Mouse (Mus musculus) thymus, postnatal 0 days (tissue): Measurements from ENCODE around the gene Cdyl. TPM values are rescaled to one million over a fixed set of nuclear protein-coding genes. Genes with fewer than 3 reads are reported as not detected.
"Not testable (repeated sequence)": the region's sequence is repeated elsewhere in the genome, so short reads cannot be mapped to it uniquely, and the experiment has no call there.

ENCODE experiments used
- DNase-seq: peaks from one replicate; pipeline ENCODE4 v3.0.0-alpha.2; 2015; ENCODE audit warnings: low spot score
- polyA plus RNA-seq: library from polyadenylated mRNA; unstranded; fragments of >200 nt; fragmentation: Nextera tagmentation; extraction: Ambion mirVana; gene quantifications from 2 replicates; pipeline ENCODE4 v1.2.1, GENCODE M21; 2015

Cdyl gene
- polyA plus RNA-seq, 1 experiment from 2014 or later: 9.9 TPM

DNA sequence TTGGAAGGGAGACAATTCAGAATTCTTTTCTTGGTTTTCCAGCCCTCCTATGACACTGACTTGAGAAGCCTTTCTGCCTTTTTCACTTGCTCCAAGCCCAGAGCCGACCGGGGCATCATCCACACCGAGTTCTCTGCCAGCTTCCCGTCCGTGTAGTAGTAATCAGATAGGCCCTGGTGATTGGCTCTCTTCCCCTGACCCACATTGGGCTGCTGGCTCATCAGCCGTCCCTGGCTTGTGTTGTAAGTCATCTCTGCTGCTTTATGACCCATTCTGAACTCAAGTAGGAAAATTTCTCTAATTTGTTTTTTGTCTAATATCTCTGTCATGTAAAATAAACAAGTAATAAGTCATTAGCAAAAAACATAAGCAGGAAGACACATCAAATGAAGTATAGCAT lies 173.0 kb downstream of the Cdyl start:
- no peak for DNase-seq

DNA sequence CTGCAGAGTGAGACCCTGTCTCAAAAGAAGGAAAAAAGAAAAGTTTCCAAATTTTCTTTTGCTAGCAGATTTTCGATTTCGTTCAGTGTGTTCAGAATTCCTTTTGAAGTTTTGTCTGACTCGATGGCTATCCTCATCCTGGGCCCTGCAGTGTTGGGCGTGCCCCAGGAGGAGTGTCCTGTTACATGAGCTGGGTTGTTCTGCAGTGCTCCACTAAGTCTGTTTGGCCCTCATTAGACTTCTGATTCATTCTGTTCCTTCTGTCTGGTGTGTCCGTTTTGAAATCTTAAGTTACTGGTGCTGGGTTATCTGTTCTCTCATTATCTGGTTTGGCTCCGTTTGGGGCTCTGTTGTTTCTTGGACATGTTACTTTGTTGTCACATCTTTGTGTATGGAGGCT lies 174.3 kb downstream of the Cdyl start:
- no peak for DNase-seq

DNA sequence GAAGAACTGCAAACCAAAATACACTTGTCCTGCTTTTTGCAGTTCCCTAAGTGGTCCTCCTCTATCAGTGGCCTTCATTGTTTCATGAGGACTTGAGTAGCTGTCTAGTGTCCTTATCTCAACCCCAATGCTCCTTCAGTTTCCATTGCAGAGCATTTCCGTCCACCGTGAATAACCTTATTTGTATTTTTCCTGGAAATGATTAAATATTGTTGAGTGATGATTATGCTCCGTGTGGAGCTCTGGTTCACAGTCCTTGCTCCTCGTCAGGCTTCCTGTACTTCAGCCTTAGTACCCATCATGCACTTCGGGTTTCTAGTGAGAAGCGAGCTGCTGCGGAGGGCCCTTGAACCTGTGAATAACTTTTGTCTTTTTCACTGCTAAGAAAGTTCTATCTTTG lies 176.0 kb downstream of the Cdyl start:
- no peak for DNase-seq

DNA sequence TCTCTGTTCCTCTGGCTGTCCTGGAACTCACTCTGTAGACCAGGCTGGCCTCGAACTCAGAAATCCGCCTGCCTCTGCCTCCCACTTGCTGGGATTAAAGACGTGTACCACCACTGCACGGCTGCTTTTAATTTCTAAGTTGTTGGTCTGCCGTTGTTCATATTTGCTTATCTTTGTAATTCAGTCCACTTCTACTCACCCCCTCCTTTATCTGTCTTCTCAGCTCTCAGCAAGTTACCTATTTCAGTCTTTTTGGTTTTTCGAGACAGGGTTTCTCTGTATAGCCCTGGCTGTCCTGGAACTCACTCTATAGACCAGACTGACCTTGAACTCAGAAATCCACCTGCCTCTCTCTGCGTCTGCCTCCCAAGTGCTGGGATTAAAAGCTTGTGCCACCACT lies 176.9 kb downstream of the Cdyl start:
- DNase-seq: not testable (repeated sequence)

DNA sequence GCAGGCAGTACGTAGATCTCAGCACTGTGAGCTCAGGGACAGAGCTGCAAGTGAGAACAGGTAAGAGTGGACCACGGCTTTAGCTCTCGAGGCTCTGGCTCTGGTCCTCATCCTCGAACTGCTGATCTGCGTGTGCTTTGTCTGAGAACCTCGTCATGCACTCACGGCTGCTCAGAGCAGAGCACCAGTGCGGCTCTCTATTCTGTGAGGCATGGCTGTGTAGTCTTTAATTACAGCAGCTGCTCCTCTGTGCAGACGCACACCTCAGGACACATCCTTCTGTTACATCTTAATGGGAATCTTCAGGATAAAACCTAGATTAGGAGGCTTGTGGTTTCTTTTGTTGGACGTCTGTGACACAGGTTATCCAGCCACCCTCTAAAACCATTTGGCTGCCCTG lies 180.5 kb downstream of the Cdyl start:
- DNase-seq: no peak

DNA sequence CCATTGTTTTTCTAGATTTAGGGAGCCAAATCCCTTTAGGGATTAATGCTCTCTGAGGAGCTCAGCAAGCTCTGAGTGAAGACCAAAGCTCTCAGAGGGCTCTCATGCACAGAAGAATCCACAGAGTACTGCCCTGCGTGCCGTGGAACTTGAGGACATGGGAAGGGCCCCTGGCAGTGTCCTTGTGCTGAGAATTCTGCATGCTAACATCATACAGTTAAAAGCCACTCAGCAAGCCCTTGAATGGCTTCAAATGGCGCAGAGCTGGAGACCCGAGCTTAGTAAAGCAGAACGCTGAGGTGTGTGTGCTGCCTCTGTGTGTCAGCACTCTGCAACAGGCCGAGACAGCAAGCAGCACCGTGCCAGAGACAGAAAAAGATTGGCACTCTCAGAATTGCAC lies 183.8 kb downstream of the Cdyl start:
- no peak for DNase-seq

DNA sequence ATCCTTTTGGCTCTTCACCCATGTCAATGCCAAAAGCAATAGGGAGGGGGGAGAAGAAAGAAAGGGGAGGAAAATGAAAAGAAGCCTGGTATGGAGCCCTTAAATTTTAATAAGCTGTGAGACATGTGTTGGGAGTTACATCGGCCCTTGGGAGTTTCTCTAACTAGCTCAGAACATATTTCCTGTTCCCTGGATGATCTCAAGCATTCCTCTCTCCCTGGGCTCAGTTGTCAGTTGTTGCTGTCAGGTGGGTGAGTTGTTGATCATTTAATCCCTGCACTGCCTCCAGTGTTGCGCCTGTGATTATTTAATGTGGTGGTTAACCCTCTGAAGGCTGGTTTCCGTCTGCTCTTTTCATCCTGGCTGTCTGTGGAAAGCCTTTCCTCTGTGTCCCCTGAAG lies 185.7 kb downstream of the Cdyl start:
- DNase-seq: no peak

DNA sequence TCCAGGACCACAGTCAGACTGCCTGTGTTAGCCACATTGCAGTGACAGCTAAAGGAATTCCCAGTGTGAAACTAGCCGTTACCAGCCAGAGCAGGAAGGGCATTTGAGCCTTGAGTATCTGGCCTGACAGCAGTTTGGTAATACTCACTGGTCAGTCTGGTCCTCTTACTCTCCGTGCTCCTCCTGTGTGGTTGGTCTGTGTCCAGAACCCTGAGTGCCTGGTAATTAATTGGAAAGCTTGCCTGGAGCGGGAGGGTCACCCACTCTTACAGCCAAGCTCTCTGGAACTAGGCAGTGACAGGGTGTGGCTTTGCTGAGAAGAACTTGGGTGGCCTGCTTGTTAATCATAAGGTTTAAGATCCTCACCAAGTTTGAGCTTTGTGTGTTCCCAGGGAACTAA lies 189.1 kb downstream of the Cdyl start:
- no peak for DNase-seq

DNA sequence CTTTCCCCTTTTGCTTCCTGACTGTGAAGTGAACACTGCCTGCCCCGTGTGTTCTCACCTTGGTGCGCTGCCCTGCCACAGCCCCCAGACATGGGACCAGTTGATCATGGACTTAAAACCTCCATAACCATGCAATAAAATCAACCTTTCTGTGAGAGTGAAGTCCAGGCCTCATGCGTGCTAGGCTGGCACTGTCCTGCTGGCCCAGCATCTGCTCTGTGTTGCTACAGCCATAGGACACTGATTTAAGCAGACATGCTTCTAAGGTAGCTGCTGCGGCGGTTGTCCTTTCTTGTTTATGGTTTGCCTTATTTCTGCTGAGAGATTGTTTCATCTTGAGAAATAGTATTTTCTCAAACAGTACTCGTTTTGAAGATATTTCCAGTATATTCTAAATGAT lies 191.9 kb downstream of the Cdyl start:
- no peak for DNase-seq

DNA sequence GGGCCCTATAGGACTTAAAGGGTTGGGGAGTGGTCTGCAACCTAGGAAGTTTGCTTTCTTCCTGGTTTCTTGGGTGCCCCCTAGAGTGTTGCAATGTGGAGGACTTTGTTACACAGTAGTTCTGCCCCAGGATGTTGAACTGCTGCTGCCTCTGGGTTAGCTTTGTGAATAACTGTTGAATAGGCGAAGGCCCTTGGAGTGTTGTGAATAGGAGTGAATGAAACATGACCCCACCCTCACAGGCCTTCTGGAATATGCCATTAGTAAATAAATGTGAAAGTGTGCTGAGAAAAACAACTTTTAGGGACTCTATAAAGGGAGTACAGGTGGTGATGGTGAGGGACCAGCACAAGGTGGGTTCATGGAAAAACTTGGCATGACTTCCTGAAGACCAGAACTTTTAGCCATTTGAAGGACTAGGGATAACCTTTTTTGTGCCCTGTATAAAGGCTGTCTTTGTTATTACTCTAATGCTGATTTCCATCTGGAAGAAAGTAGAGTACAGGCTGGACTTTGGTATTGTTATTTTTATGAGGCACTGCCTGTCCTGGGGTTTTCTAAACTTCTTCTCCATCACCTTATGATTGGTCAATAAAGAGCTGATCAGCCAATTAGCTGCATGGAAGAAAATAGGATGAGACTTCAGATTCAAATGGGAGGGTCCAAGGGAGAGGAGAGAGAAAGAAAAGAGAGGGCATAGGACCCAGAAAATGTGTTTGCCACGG lies 193.4 kb downstream of the Cdyl start:
- no peak for DNase-seq

DNA sequence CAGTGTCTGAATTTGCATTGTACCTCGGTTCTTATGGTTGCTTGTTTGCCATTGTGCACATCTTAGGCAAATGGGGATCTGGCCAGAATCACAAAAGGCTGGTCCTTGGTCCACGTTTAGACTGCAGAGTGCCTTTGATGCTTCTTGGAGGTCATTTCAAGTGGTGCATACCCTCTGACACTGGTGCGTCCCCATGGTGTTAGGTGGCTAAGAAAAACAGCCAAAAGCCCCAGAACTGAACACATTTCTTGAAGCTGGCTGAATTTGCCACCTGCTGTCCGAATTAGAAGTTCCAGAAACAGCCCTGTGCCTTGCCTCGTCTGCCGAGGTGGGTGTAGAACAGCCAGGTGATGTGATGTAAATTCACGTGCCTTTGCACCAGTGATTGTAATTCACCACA lies 197.9 kb downstream of the Cdyl start:
- no peak for DNase-seq

DNA sequence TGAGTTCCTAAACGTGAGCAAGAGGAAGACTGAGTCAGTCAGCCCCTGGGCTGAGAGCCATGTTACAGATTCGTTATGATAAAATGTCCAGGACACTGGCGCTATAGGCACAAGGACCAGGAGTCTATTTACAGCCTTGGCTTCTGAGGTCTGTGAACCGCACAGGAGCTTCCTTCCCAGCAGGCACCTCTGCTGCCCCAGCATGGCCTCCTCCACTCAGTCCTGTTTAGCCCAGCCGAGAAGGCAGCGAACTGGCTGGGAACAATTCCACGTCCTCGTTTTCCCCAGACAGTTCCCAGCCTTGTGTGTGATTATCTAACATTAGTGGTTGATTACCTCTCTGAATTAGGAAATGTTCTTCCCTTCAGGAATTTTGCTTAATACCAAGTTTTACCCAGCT lies 201.3 kb downstream of the Cdyl start:
- DNase-seq: no peak

DNA sequence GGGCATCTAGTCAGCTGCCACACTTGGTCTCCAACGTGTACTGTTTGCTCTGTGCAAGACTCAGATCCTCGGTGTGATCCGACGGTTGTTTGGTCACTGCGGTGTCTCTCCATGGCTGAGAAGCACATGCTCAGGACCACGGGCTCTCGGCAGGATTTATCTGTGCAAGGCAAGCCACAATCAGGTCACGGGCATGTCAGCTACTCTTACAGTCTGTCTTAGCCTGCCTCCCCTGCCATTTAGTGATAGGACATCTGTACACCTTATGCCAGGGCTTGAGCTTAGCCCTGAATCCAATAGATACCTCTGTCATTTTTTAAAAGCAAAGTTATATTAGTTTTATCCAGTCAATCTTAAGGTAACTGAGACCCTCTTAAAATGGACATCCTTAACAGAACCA lies 211.0 kb downstream of the Cdyl start:
- DNase-seq: no peak

DNA sequence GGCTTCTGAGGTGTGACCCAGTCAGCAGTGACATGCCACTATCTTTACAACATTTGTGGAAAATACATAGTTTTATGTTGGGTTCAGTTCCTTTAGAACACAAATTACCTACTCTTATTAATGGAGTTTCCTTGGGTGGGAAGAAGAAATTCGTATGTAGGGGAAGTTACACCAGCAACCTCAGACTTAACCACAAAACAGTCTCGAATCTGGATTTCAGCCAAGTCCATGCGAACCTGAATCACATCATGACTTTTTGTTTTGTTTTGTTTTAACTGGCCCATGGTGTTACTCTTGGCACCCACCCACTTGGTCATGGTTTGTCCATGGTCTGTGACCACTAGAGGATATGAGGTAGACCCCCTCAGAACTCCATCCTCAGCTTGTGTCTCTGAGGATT lies 211.5 kb downstream of the Cdyl start:
- no peak for DNase-seq

DNA sequence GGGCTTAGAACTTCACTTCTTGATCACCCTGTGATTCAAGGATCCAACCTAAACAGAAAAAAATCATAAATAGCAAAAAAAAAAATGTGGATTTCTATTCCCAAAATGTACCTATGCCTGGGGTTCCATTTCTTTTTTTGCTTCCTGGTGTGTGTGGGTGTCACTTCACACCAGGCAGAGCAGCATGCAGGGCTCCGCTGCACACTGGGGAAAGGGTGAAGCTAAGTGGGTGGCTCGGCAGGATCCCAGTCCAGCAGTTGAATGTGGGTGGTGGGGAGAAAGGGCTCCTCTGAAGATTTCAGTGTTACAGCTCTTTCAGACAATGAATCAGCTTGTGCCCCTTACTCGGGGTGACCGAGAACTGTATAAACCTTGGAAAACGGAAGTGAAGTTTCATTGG lies 215.8 kb downstream of the Cdyl start:
- no peak for DNase-seq

DNA sequence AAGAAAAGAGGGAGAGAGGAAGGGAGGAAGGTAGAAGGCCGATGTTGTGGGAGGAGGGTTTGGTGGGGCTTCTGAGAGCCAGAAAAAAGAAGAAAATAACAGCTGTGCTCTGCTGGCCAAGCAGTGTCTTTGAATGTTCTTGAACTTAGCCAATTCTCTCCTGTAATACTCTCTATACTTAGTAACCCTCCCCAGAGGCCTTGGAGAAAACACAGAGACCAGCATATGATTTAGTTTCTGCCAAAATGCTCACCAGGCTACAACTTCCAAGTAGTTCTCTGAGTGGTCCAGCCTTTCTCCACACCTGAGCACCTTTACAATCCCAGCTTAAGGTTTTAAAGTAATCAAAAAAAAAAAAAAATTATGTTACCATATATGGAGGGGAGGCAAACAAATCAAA lies 218.6 kb downstream of the Cdyl start:
- no peak for DNase-seq

DNA sequence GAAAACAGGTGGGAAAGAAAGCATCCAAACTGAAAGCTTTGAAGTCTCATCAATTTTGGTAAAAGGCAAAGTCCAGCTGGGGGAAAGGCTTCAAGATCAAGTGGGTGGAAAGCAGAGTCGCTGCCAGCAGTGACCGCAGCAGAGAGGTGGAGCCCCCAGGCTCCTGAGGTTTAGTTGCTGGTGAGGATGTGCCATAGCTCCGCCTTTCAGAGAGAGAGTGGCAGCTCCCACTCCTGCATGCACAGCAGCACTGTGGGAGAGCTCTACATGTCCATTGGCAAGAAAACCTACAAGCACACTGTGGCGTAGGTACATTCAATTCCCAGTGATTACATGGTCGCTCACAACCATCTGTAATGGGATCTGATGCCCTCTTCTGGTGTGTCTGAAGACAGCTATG lies 219.4 kb downstream of the Cdyl start:
- DNase-seq: no peak

DNA sequence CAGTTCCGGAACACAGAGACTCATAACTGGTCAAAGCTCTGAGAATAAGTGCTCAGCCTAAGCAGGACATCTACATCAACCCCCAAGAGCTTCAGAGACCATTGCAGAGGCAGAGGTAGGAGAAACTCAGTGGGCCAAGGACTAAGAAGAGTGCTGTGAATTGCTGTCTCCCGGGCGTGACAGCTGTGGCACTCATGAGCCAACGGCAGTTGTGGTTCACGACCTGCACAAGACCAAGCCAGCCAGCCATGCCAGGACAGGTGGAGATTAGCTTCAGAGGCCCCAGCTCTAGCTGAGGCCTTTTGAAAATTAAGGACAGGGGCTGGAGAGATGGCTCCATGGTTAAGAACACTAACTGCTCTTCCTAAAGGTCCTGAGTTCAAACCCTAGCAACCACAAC lies 219.9 kb downstream of the Cdyl start:
- DNase-seq: no peak

DNA sequence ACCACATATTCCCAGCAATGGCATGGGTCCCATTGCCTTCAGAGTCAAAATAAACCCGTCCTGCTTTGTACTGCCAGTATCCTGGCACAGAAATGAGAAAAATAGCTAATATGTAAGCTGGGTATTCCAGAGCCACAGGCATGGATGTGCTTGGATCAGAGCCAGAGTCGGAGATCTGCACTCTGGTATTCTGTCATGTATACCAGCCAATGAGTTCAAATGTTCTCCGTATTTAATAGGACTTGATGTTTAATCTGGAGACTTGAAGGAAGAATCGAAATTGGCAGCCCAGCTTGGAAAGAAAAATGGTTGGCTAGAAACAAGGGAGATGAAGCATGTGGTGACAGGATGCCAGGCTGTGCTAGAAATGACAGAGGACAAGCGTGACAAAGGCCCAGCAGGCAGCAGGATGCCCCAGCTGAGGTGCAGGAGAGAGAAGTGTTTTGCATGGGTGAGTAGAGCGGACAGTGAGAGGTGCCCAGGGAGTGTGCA lies 221.0 kb downstream of the Cdyl start:
- DNase-seq: no peak

DNA sequence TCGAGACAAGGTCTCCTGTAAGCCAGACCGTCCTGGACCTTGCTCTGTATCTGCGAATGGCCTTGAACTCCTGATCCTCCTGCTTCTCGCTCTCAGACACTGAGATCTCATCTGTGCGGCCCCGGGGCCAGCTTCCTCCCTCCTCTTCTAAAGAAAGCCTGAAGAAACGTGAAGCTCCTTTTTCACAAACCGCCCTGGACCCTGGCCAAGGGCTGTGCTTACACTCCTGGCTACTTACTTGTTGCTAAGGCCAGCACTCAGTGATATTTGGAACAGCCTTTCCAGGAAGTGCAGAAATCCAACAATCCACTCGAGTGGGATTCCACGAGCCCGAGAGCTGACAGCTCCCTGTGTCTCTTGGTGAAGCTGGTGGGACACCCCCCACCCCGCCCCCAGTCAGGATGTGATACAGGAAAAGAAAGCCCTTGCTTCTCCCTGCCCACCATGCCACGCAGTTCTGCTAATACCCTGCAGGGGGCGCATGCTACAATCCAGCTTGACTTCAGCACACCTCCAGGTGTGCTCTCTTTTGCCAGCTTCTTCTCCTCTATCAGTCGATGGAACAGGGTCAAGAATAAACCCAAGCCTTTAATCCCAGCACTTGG lies 226.6 kb downstream of the Cdyl start:
- peak; percentile 42 for DNase-seq

DNA sequence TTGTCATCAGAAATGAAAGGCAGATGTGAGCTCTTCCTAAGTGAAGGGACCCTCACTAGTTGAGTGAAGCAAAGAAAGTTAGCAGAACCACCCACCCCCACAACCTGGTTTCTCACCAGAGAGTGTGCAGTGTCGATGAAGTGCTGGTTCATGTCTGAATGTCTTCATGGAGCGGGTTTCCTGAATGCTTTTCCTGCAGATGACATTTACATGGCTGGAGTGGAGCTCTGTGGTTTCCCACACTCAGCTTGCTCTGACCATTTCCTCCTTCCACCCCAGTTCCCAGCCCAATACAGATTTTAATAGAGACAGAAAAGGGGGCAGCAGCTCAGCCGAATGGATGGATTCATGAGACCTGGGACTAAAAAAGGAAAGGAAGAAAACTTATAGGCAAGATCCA lies 233.2 kb downstream of the Cdyl start:
- DNase-seq: no peak

DNA sequence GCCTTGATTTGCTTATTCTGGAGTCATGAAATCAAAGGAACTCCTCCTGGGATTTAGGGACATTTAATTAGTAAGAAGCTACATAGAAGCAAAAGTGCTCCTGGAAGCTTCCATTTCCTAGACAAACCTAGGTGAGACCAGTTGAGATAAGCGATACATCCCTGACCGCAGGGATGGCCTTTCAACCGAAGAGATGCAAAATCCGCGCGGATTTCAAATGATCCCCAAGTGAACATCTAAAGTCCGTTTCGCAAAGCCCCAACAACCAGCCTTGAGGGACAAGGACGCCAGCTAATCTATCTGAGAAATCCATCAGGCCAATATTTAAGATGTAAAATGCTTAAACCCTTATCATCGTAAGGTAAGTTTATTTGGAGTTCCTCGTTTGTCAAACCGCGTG lies 245.7 kb downstream of the Cdyl start:
- DNase-seq: no peak

DNA sequence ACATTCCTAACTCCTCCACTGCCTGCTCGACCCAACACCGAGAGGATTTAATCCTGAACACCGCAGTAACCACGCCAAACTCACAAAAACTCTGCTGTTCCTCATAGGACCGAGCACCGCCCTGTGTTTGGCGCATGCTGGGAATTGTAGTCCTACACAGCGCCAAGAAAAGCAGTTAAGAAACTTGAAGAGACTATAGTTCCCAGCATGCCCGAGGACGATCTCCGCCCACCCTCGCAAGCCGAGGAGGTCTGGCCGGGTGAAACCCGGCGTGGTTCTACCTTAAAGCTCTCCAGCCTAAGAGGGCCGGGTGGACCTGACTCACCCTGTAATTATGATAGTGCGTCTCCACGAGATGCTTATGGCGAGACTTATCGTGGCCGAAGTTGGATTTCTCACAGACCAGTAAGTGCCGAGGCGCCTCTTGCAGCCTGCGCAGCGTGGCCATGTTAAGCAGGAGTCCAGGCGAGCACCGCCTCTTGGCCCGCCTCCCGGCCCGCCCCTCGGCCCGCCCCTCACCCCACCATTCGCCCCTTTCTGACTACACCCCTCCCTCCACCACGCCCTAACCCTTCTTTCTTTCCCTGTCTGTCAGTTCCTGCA lies 246.3 kb downstream of the Cdyl start, which contains the start of gene Rpp40:
Rpp40 (minus strand) TSS at position 481 of the 603 bp plus-strand sequence.
- DNase-seq: peak; percentile 93
